Mouse (Mus musculus) neural tube, embryonic 12.5 days (tissue): ENCODE measurements around the gene Rab27a. TPM values are rescaled to one million over a fixed set of nuclear protein-coding genes. Genes with fewer than 3 reads are reported as not detected.

ENCODE experiments used
- ATAC-seq: fragments of 200-750 bp; cut with Nextera tagmentation; 2 replicates; pipeline ENCODE4 v1.8.0; 2017; ENCODE audit warnings: low read depth, mild to moderate bottlenecking, moderate TSS enrichment, moderate library complexity; ENCODE audit not compliant: low FRiP score
- H3K27ac ChIP-seq: fragments of 300-500 bp; sonication (generic); 2 replicates; pipeline ENCODE4 v1.5.1; 2016
- H3K27me3 ChIP-seq: fragments of 300-500 bp; sonication (generic); replicated peaks from 2 replicates; pipeline ENCODE4 v1.6.1; 2016; ENCODE audit warnings: mild to moderate bottlenecking
- H3K36me3 ChIP-seq: fragments of 300-500 bp; sonication (generic); 2 replicates; pipeline ENCODE4 v1.6.1; 2016; ENCODE audit warnings: mild to moderate bottlenecking
- H3K4me1 ChIP-seq: fragments of 300-500 bp; sonication (generic); 2 replicates; pipeline ENCODE4 v1.6.1; 2016
- H3K4me2 ChIP-seq: fragments of 300-500 bp; sonication (generic); replicated peaks from 2 replicates; pipeline ENCODE4 v1.6.1; 2016; ENCODE audit warnings: mild to moderate bottlenecking
- H3K4me3 ChIP-seq: fragments of 300-500 bp; sonication (generic); 2 replicates; pipeline ENCODE4 v1.5.1; 2016
- H3K9ac ChIP-seq: fragments of 300-500 bp; sonication (generic); 2 replicates; pipeline ENCODE4 v1.6.1; 2016; ENCODE audit warnings: mild to moderate bottlenecking
- H3K9me3 ChIP-seq: fragments of 300-500 bp; sonication (generic); 2 replicates; pipeline ENCODE4 v1.6.1; 2016; ENCODE audit warnings: mild to moderate bottlenecking
- WGBS: fragments of 180-500 bp; shearing (Covaris S2); methylation state at CpG from one replicate; pipeline ENCODE4 v1.1.7; 2016; 5-methylcytosine and 5-hydroxymethylcytosine counted together
- polyA plus RNA-seq: library from polyadenylated mRNA; unstranded; fragments of >200 nt; fragmentation: Nextera tagmentation; extraction: Ambion mirVana; gene quantifications from 2 replicates; pipeline ENCODE4 v1.2.1, GENCODE M21; 2016

Rab27a gene
- polyA plus RNA-seq: 1.2 and 1.3 TPM in 2 replicates

- no peak within 1 kb of the TSS for H3K27ac ChIP-seq
- peak; percentile 42 for ATAC-seq
Measured at GRCm38 (mm10) chr9:73044146-73045079, at the start of gene Rab27a. TSS of gene Rab27a (plus strand) at chr9:73044854.

GRCm38 (mm10) chr9:72996167-72996566 is 48.5 kb upstream of the Rab27a start:
- Histone ChIP-seq H3K4me3 (no peak overlapping the region), H3K4me1 (no peaks in the 10 kb centered on the region), H3K27me3 (no peaks in the 10 kb centered on the region), H3K27ac (no peak overlapping the region), H3K36me3 (peaks cover 8% of the 10 kb centered on the region; the same call in 1 of the 2 replicates), H3K9me3 (no peaks in the 10 kb centered on the region), H3K4me2 (no peak overlapping the region), H3K9ac (no peak overlapping the region)
- ATAC-seq: no peak

More at GRCm38 (mm10) chr9:73044146-73045079, at the start of gene Rab27a:
- Histone ChIP-seq H3K9ac (peak within 1 kb of the TSS; percentile 60), H3K4me1 (peaks cover 18% of the 10 kb centered on the region), H3K27me3 (0 out of 2 replicates have a peak, but pooled peaks cover 3% of the 10 kb centered on the region), H3K4me3 (peak within 1 kb of the TSS; percentile 38), H3K36me3 (no peaks in the 10 kb centered on the region), H3K9me3 (no peaks in the 10 kb centered on the region), H3K4me2 (peak within 1 kb of the TSS; percentile 80)
- 1% methylated on average over 41 of the region's 41 CpGs for WGBS

GRCm38 (mm10) chr9:72996806-72997205 is 47.8 kb upstream of the Rab27a start:
- Histone ChIP-seq H3K36me3 (peaks cover 8% of the 10 kb centered on the region; the same call in 1 of the 2 replicates), H3K4me2 (no peak overlapping the region), H3K27me3 (no peaks in the 10 kb centered on the region), H3K4me3 (no peak overlapping the region), H3K27ac (no peak overlapping the region), H3K4me1 (no peaks in the 10 kb centered on the region), H3K9ac (no peak overlapping the region), H3K9me3 (no peaks in the 10 kb centered on the region)
- WGBS: 59% methylated on average over 7 of the region's 7 CpGs
- ATAC-seq: no peak

GRCm38 (mm10) chr9:73000487-73000886 is 44.2 kb upstream of the Rab27a start:
- no peak overlapping the region for H3K4me3 ChIP-seq
- ATAC-seq: no peak
- no peaks in the 10 kb centered on the region for H3K4me1 ChIP-seq
- H3K4me2 ChIP-seq: no peak overlapping the region
- H3K9ac ChIP-seq: no peak overlapping the region
- H3K36me3 ChIP-seq: peaks cover 27% of the 10 kb centered on the region
- no peaks in the 10 kb centered on the region for H3K9me3 ChIP-seq
- WGBS: 76% methylated on average over 2 of the region's 2 CpGs
- H3K27ac ChIP-seq: no peak overlapping the region
- H3K27me3 ChIP-seq: no peaks in the 10 kb centered on the region

GRCm38 (mm10) chr9:73001314-73002011 is 43.2 kb upstream of the Rab27a start:
- no peak overlapping the region for H3K9ac ChIP-seq
- H3K4me3 ChIP-seq: no peak overlapping the region
- no peaks in the 10 kb centered on the region for H3K9me3 ChIP-seq
- peaks cover 37% of the 10 kb centered on the region for H3K36me3 ChIP-seq
- ATAC-seq: no peak
- no peaks in the 10 kb centered on the region for H3K27me3 ChIP-seq
- no peak overlapping the region for H3K27ac ChIP-seq
- WGBS: 89% methylated on average over 13 of the region's 13 CpGs
- no peak overlapping the region for H3K4me2 ChIP-seq
- no peaks in the 10 kb centered on the region for H3K4me1 ChIP-seq

GRCm38 (mm10) chr9:73002177-73002576 is 42.5 kb upstream of the Rab27a start:
- Histone ChIP-seq H3K4me2 (no peak overlapping the region), H3K27me3 (no peaks in the 10 kb centered on the region), H3K36me3 (peaks cover 37% of the 10 kb centered on the region), H3K9me3 (no peaks in the 10 kb centered on the region), H3K4me3 (no peak overlapping the region), H3K4me1 (no peaks in the 10 kb centered on the region), H3K27ac (no peak overlapping the region), H3K9ac (no peak overlapping the region)
- WGBS: 77% methylated on average over 3 of the region's 3 CpGs
- no peak for ATAC-seq

GRCm38 (mm10) chr9:73004076-73004475 is 40.6 kb upstream of the Rab27a start:
- ATAC-seq: no peak
- H3K36me3 ChIP-seq: peaks cover 37% of the 10 kb centered on the region
- 90% methylated on average over 8 of the region's 8 CpGs for WGBS

GRCm38 (mm10) chr9:73005106-73005505 is 39.5 kb upstream of the Rab27a start:
- ATAC-seq: no peak
- H3K9ac ChIP-seq: no peak overlapping the region
- H3K9me3 ChIP-seq: no peaks in the 10 kb centered on the region
- no peaks in the 10 kb centered on the region for H3K4me1 ChIP-seq
- H3K4me2 ChIP-seq: no peak overlapping the region
- no peaks in the 10 kb centered on the region for H3K27me3 ChIP-seq
- 90% methylated on average over 6 of the region's 6 CpGs for WGBS
- no peak overlapping the region for H3K27ac ChIP-seq
- H3K36me3 ChIP-seq: peaks cover 37% of the 10 kb centered on the region
- H3K4me3 ChIP-seq: no peak overlapping the region

More at GRCm38 (mm10) chr9:73004076-73004475, 40.6 kb upstream of the Rab27a start:
- no peaks in the 10 kb centered on the region for H3K9me3 ChIP-seq
- no peak overlapping the region for H3K9ac ChIP-seq
- no peak overlapping the region for H3K27ac ChIP-seq
- H3K4me1 ChIP-seq: no peaks in the 10 kb centered on the region
- no peak overlapping the region for H3K4me3 ChIP-seq
- no peak overlapping the region for H3K4me2 ChIP-seq
- H3K27me3 ChIP-seq: no peaks in the 10 kb centered on the region

GRCm38 (mm10) chr9:73006175-73006574 is 38.5 kb upstream of the Rab27a start:
- Histone ChIP-seq H3K4me1 (no peaks in the 10 kb centered on the region), H3K9me3 (no peaks in the 10 kb centered on the region), H3K27ac (no peak overlapping the region), H3K4me2 (no peak overlapping the region), H3K27me3 (no peaks in the 10 kb centered on the region), H3K4me3 (no peak overlapping the region), H3K9ac (no peak overlapping the region), H3K36me3 (peaks cover 33% of the 10 kb centered on the region)
- WGBS: 94% methylated on average over 3 of the region's 3 CpGs
- no peak for ATAC-seq

- Histone ChIP-seq H3K4me2 (no peak overlapping the region), H3K9ac (no peak overlapping the region), H3K9me3 (no peaks in the 10 kb centered on the region), H3K4me1 (no peaks in the 10 kb centered on the region), H3K4me3 (no peak overlapping the region), H3K27me3 (no peaks in the 10 kb centered on the region), H3K27ac (no peak overlapping the region), H3K36me3 (peaks cover 40% of the 10 kb centered on the region)
- WGBS: 77% methylated on average over 3 of the region's 3 CpGs
- no peak for ATAC-seq
Measured at GRCm38 (mm10) chr9:73008384-73008783, 36.3 kb upstream of the Rab27a start.

GRCm38 (mm10) chr9:73012629-73013028 is 32.0 kb upstream of the Rab27a start:
- no peak overlapping the region for H3K9ac ChIP-seq
- H3K27me3 ChIP-seq: no peaks in the 10 kb centered on the region
- no peak overlapping the region for H3K4me2 ChIP-seq
- H3K4me1 ChIP-seq: no peaks in the 10 kb centered on the region
- 91% methylated on average over 4 of the region's 4 CpGs for WGBS
- no peak for ATAC-seq
- no peaks in the 10 kb centered on the region for H3K9me3 ChIP-seq
- H3K27ac ChIP-seq: no peak overlapping the region
- no peak overlapping the region for H3K4me3 ChIP-seq
- H3K36me3 ChIP-seq: peaks cover 56% of the 10 kb centered on the region

- 90% methylated on average over 13 of the region's 13 CpGs for WGBS
- Histone ChIP-seq H3K4me3 (no peak overlapping the region), H3K27ac (no peak overlapping the region), H3K36me3 (peaks cover 70% of the 10 kb centered on the region), H3K4me1 (no peaks in the 10 kb centered on the region), H3K27me3 (no peaks in the 10 kb centered on the region), H3K9me3 (no peaks in the 10 kb centered on the region), H3K9ac (no peak overlapping the region), H3K4me2 (no peak overlapping the region)
- ATAC-seq: no peak
Measured at GRCm38 (mm10) chr9:73014724-73015123, 29.9 kb upstream of the Rab27a start.
